Mouse (Mus musculus): ENCODE measurements around the gene Rnf157. TPM values are rescaled to one million over a fixed set of nuclear protein-coding genes. Genes with fewer than 3 reads are reported as not detected.

Rnf157 gene
- polyA plus RNA-seq, 1 experiment from 2014 or later = 16.9 TPM

GRCm38 (mm10) chr11:116405601-116406000, 7.2 kb downstream of the Rnf157 start:
- H3K9me3 ChIP-seq = no peaks in the 10 kb centered on the region
- H3K36me3 ChIP-seq = peaks cover 28% of the 10 kb centered on the region
- DNase-seq (ENCODE audit: low spot score) = no peak
- H3K27me3 ChIP-seq (ENCODE audit: insufficient read depth, poor library complexity, severe bottlenecking) = 0 out of 2 replicates have a peak, but pooled peaks cover 1% of the 10 kb centered on the region
- H3K4me3 ChIP-seq = no peak overlapping the region
- no peaks in the 10 kb centered on the region for H3K4me1 ChIP-seq (replicated peaks)
- WGBS = 90% methylated on average over 4 of the region's 4 CpGs
- H3K27ac ChIP-seq = no peak overlapping the region

GRCm38 (mm10) chr11:116400560-116400959, 12.3 kb downstream of the Rnf157 start:
- WGBS = 80% methylated on average over 4 of the region's 4 CpGs

GRCm38 (mm10) chr11:116398348-116398677, 14.5 kb downstream of the Rnf157 start:
- 83% methylated on average over 11 of the region's 11 CpGs for WGBS
- no peak overlapping the region for H3K4me3 ChIP-seq
- no peaks in the 10 kb centered on the region for H3K9me3 ChIP-seq
- DNase-seq (ENCODE audit: low spot score) = no peak
- H3K27me3 ChIP-seq (ENCODE audit: insufficient read depth, poor library complexity, severe bottlenecking) = no peaks in the 10 kb centered on the region
- peaks cover 19% of the 10 kb centered on the region for H3K36me3 ChIP-seq
- no peak overlapping the region for H3K27ac ChIP-seq
- 0 out of 2 replicates have a peak, but pooled peaks cover 4% of the 10 kb centered on the region for H3K4me1 ChIP-seq (replicated peaks)

More at GRCm38 (mm10) chr11:116400560-116400959, 12.3 kb downstream of the Rnf157 start:
- H3K4me1 ChIP-seq (replicated peaks) = 0 out of 2 replicates have a peak, but pooled peaks cover 4% of the 10 kb centered on the region
- H3K36me3 ChIP-seq = peaks cover 26% of the 10 kb centered on the region
- no peak overlapping the region for H3K27ac ChIP-seq
- H3K9me3 ChIP-seq = no peaks in the 10 kb centered on the region
- no peak overlapping the region for H3K4me3 ChIP-seq
- H3K27me3 ChIP-seq (ENCODE audit: insufficient read depth, poor library complexity, severe bottlenecking) = no peaks in the 10 kb centered on the region
- no peak for DNase-seq (ENCODE audit: low spot score)

- no peak for DNase-seq (ENCODE audit: low spot score)
- Histone ChIP-seq H3K27ac (no peak overlapping the region), H3K36me3 (peaks cover 13% of the 10 kb centered on the region; the same call in 1 of the 2 replicates), H3K4me1 (replicated peaks) (0 out of 2 replicates have a peak, but pooled peaks cover 4% of the 10 kb centered on the region), H3K4me3 (no peak overlapping the region), H3K9me3 (no peaks in the 10 kb centered on the region), H3K27me3 (ENCODE audit: insufficient read depth, poor library complexity, severe bottlenecking) (no peaks in the 10 kb centered on the region)
- WGBS = 83% methylated on average over 8 of the region's 8 CpGs
These were observed 15.1 kb downstream of the Rnf157 start for GRCm38 (mm10) chr11:116397517-116398347.

GRCm38 (mm10) chr11:116396934-116397330, 15.9 kb downstream of the Rnf157 start:
- peaks cover 13% of the 10 kb centered on the region; the same call in 1 of the 2 replicates for H3K36me3 ChIP-seq
- no peaks in the 10 kb centered on the region for H3K27me3 ChIP-seq (ENCODE audit: insufficient read depth, poor library complexity, severe bottlenecking)
- 0 out of 2 replicates have a peak, but pooled peaks cover 4% of the 10 kb centered on the region for H3K4me1 ChIP-seq (replicated peaks)
- no peak overlapping the region for H3K27ac ChIP-seq
- whole genome bisulfite sequencing = 95% methylated on average over 3 of the region's 3 CpGs
- no peaks in the 10 kb centered on the region for H3K9me3 ChIP-seq
- no peak for DNase-seq (ENCODE audit: low spot score)
- no peak overlapping the region for H3K4me3 ChIP-seq

GRCm38 (mm10) chr11:116396276-116396933, 16.4 kb downstream of the Rnf157 start:
- H3K4me3 ChIP-seq = no peak overlapping the region
- H3K4me1 ChIP-seq (replicated peaks) = 0 out of 2 replicates have a peak, but pooled peaks cover 4% of the 10 kb centered on the region
- H3K27ac ChIP-seq = no peak overlapping the region
- no peaks in the 10 kb centered on the region for H3K9me3 ChIP-seq
- H3K36me3 ChIP-seq = peaks cover 13% of the 10 kb centered on the region; the same call in 1 of the 2 replicates
- no peaks in the 10 kb centered on the region for H3K27me3 ChIP-seq (ENCODE audit: insufficient read depth, poor library complexity, severe bottlenecking)
- 90% methylated on average over 11 of the region's 11 CpGs for WGBS
- DNase-seq (ENCODE audit: low spot score) = no peak

GRCm38 (mm10) chr11:116394769-116395168, 18.1 kb downstream of the Rnf157 start:
- no peak overlapping the region for H3K4me3 ChIP-seq
- peaks cover 13% of the 10 kb centered on the region; the same call in 1 of the 2 replicates for H3K36me3 ChIP-seq
- H3K4me1 ChIP-seq (replicated peaks) = 0 out of 2 replicates have a peak, but pooled peaks cover 4% of the 10 kb centered on the region
- WGBS = 94% methylated on average over 4 of the region's 4 CpGs
- H3K27ac ChIP-seq = no peak overlapping the region
- no peaks in the 10 kb centered on the region for H3K27me3 ChIP-seq (ENCODE audit: insufficient read depth, poor library complexity, severe bottlenecking)
- DNase-seq (ENCODE audit: low spot score) = no peak
- no peaks in the 10 kb centered on the region for H3K9me3 ChIP-seq

- H3K27ac ChIP-seq = peak overlapping the region; percentile 50; the same call in 1 of the 2 replicates
- H3K36me3 ChIP-seq = 0 out of 2 replicates have a peak, but pooled peaks cover 4% of the 10 kb centered on the region
- peak overlapping the region; percentile 11; the same call in 1 of the 2 replicates for H3K4me3 ChIP-seq
- peak; percentile 23 for DNase-seq (ENCODE audit: low spot score)
- H3K4me1 ChIP-seq (replicated peaks) = peaks cover 31% of the 10 kb centered on the region
- H3K27me3 ChIP-seq (ENCODE audit: insufficient read depth, poor library complexity, severe bottlenecking) = no peaks in the 10 kb centered on the region
- WGBS = 68% methylated on average over 14 of the region's 14 CpGs
- no peaks in the 10 kb centered on the region for H3K9me3 ChIP-seq
These were observed 23.9 kb downstream of the Rnf157 start for GRCm38 (mm10) chr11:116388841-116389480.

- peak overlapping the region; percentile 80 for H3K27ac ChIP-seq
- H3K27me3 ChIP-seq (ENCODE audit: insufficient read depth, poor library complexity, severe bottlenecking) = no peaks in the 10 kb centered on the region
- peaks cover 31% of the 10 kb centered on the region for H3K4me1 ChIP-seq (replicated peaks)
- DNase-seq (ENCODE audit: low spot score) = peak; percentile 58
- WGBS = 17% methylated on average over 16 of the region's 16 CpGs
- H3K4me3 ChIP-seq = peak overlapping the region; percentile 44
- no peaks in the 10 kb centered on the region for H3K9me3 ChIP-seq
- 0 out of 2 replicates have a peak, but pooled peaks cover 4% of the 10 kb centered on the region for H3K36me3 ChIP-seq
These were observed 25.5 kb downstream of the Rnf157 start for GRCm38 (mm10) chr11:116387086-116388071.

GRCm38 (mm10) chr11:116385999-116386398, 26.8 kb downstream of the Rnf157 start:
- Histone ChIP-seq H3K4me1 (replicated peaks) (peaks cover 31% of the 10 kb centered on the region), H3K27ac (0 out of 2 replicates have a peak overlapping the region, but pooled peaks have one; percentile 25), H3K4me3 (no peak overlapping the region), H3K9me3 (no peaks in the 10 kb centered on the region), H3K27me3 (ENCODE audit: insufficient read depth, poor library complexity, severe bottlenecking) (no peaks in the 10 kb centered on the region), H3K36me3 (0 out of 2 replicates have a peak, but pooled peaks cover 4% of the 10 kb centered on the region)
- WGBS = 39% methylated on average over 5 of the region's 5 CpGs
- no peak for DNase-seq (ENCODE audit: low spot score)

- Histone ChIP-seq H3K27ac (no peak overlapping the region), H3K4me3 (no peak overlapping the region), H3K9me3 (no peaks in the 10 kb centered on the region), H3K36me3 (0 out of 2 replicates have a peak, but pooled peaks cover 10% of the 10 kb centered on the region), H3K27me3 (ENCODE audit: insufficient read depth, poor library complexity, severe bottlenecking) (no peaks in the 10 kb centered on the region), H3K4me1 (replicated peaks) (peaks cover 31% of the 10 kb centered on the region)
- WGBS = 83% methylated on average over 11 of the region's 11 CpGs
- DNase-seq (ENCODE audit: low spot score) = no peak
These were observed 28.7 kb downstream of the Rnf157 start for GRCm38 (mm10) chr11:116384171-116384570.

Measured in hindbrain, embryonic 10.5 days (tissue).